Mouse (Mus musculus) bone marrow, adult 2 months (tissue): ENCODE measurements around the gene Ppp6r3.

Source experiments
- CTCF ChIP-seq: fragments of 200-500 bp; IDR thresholded peaks from 2 replicates; pipeline ENCODE4 v1.5.1; 2011; ENCODE audit warnings: low read length, control low read depth; ENCODE audit not compliant: control insufficient read depth, insufficient read depth
- POLR2A ChIP-seq: fragments of 200-500 bp; IDR thresholded peaks from 2 replicates; pipeline ENCODE4 v1.6.1; 2011; ENCODE audit warnings: low read depth, mild to moderate bottlenecking, control low read depth, low read length, borderline replicate concordance; ENCODE audit not compliant: control insufficient read depth

- TF ChIP-seq POLR2A = no peak
- TF ChIP-seq CTCF = no peak
These were observed 124.8 kb downstream of the Ppp6r3 start for GRCm38 (mm10) chr19:3450714-3451113.
